Mouse (Mus musculus) adrenal gland, postnatal 10 days (tissue): ENCODE results near the gene Adar. TPM values are rescaled to one million over a fixed set of nuclear protein-coding genes. Genes with fewer than 3 reads are reported as not detected.

ENCODE experiments used
- DNase-seq: peaks from one replicate; pipeline ENCODE4 v3.0.0; 2021; ENCODE audit warnings: mixed read lengths
- long read RNA-seq, 2 experiments: library from polyadenylated mRNA; stranded (forward); transcript quantifications; one replicate each; pipeline ENCODE4 v2.0.0; 2021
- total RNA-seq, 2 experiments: library from RNA; stranded (reverse); gene quantifications; 2 replicates each; pipeline ENCODE4 v1.2.3; 2021

Adar gene
- 10 to 100 TPM; 19.5 to 25.3 TPM for total RNA-seq
- long read RNA-seq, experiment 1, partial matches to known transcripts, result 13 of 13 reads
- long read RNA-seq, experiment 1, other reads (novel, unspliced or antisense), result 0 of 13 reads
- long read RNA-seq, experiment 2, partial matches to known transcripts, result 2 of 5 reads
- long read RNA-seq, experiment 2, other reads (novel, unspliced or antisense), result 3 of 5 reads

GRCm38 (mm10) chr3:89714359-89715206 is at the start of gene Adar:
Adar (plus strand) TSS chr3:89715022.
- DNase-seq, result peak; percentile 87

GRCm38 (mm10) chr3:89667131-89667530 is 47.7 kb upstream of the Adar start:
- DNase-seq, result no peak

- DNase-seq, result no peak
Measured at GRCm38 (mm10) chr3:89671334-89671733, 43.5 kb upstream of the Adar start.

GRCm38 (mm10) chr3:89672573-89673317 is 42.1 kb upstream of the Adar start:
- no peak for DNase-seq

GRCm38 (mm10) chr3:89677617-89678016 is 37.2 kb upstream of the Adar start:
- DNase-seq, result no peak

- no peak for DNase-seq
Measured at GRCm38 (mm10) chr3:89686031-89686430, 28.8 kb upstream of the Adar start.

- peak; percentile 93 for DNase-seq
Measured at GRCm38 (mm10) chr3:89688694-89689581, 25.9 kb upstream of the Adar start.

- no peak for DNase-seq
Measured at GRCm38 (mm10) chr3:89691776-89692175, 23.0 kb upstream of the Adar start.

- DNase-seq, result no peak
Measured at GRCm38 (mm10) chr3:89696152-89696821, 18.5 kb upstream of the Adar start.

GRCm38 (mm10) chr3:89698958-89699357 is 15.9 kb upstream of the Adar start:
- DNase-seq, result no peak

- DNase-seq, result no peak
Measured at GRCm38 (mm10) chr3:89700461-89700860, 14.4 kb upstream of the Adar start.

GRCm38 (mm10) chr3:89703596-89703995 is 11.2 kb upstream of the Adar start:
- no peak for DNase-seq

GRCm38 (mm10) chr3:89704064-89704463 is 10.8 kb upstream of the Adar start:
- DNase-seq, result no peak

GRCm38 (mm10) chr3:89715207-89715966 is 565 bp downstream of the Adar start:
- DNase-seq, result peak; percentile 62

GRCm38 (mm10) chr3:89715967-89716256 is 1.1 kb downstream of the Adar start:
- no peak for DNase-seq

GRCm38 (mm10) chr3:89722032-89722431 is 7.2 kb downstream of the Adar start:
- no peak for DNase-seq

GRCm38 (mm10) chr3:89723400-89724084 is 8.7 kb downstream of the Adar start:
- DNase-seq, result no peak

- peak; percentile 65 for DNase-seq
Measured at GRCm38 (mm10) chr3:89727028-89727427, 12.2 kb downstream of the Adar start.

- DNase-seq, result no peak
Measured at GRCm38 (mm10) chr3:89728848-89729247, 14.0 kb downstream of the Adar start.
